Mouse (Mus musculus): ENCODE results near the gene Wipf1. TPM values are rescaled to one million over a fixed set of nuclear protein-coding genes. Genes with fewer than 3 reads are reported as not detected.

The Wipf1 gene
- polyA plus RNA-seq, 1 experiment from 2014 or later: 1.9 TPM

DNA sequence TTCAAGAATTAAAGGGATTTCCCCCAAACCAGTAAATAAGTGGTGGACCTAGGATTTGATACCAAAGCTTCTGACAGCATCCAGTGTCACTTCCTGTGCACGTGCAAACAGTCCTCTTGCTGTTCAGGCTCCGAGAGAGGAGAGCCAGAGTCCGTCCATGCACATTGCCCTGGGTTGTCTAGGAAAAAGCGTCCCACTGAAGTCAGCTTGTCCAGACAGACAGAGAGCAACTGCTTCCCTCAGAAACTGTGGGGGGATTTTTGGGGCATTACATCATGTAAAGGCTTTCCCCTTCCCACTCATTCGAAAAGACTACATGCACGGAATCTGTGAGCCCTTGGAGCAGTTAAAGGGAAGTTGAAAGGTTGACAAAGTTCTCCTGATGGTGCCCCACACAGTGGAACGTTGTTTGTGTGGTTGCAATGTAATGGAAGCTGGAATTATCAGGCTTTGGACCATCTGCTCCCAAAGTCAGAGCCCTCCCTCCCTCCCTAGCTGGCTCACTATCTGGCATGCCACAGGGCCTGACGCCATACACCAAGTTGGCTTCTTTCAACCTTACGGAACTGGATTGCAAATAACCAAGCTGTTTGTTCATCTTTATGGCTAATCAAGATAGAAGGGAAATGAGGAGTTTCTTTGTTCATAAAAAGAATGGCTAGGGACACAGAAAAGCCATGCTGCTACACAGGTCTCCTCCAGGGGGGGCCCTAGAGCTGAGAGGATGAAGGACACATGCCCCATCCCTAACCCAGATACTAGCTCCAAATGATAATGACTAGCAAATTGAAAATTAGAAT lies 37.9 kb downstream of the Wipf1 start:
- Histone ChIP-seq H3K9me3 (ENCODE audit: control insufficient read depth, low read length) (no peaks in the 10 kb centered on the region), H3K9ac (replicated peaks; ENCODE audit: low read depth, low read length) (no peak overlapping the region), H3K4me3 (ENCODE audit: low read depth, low read length) (no peak overlapping the region), H3K4me2 (ENCODE audit: low read depth, low read length) (no peak overlapping the region), H3K27me3 (ENCODE audit: control insufficient read depth, insufficient read depth, low read length) (no peaks in the 10 kb centered on the region), H3K36me3 (ENCODE audit: control insufficient read depth, insufficient read depth, low read length) (no peaks in the 10 kb centered on the region), H3K27ac (ENCODE audit: low read depth, low read length) (no peak overlapping the region), H3K4me1 (ENCODE audit: control insufficient read depth, insufficient read depth, low read length) (no peaks in the 10 kb centered on the region)
- ATAC-seq (ENCODE audit: low read depth): no peak
- 60% methylated on average over 9 of the region's 9 CpGs for WGBS

GRCm38 (mm10) chr2:73490466-73490865 lies 39.1 kb downstream of the Wipf1 start:
- WGBS: 92% methylated on average over 1 of the region's 1 CpGs
- no peaks in the 10 kb centered on the region for H3K9me3 ChIP-seq (ENCODE audit: control insufficient read depth, low read length)
- no peaks in the 10 kb centered on the region for H3K36me3 ChIP-seq (ENCODE audit: control insufficient read depth, insufficient read depth, low read length)
- H3K27me3 ChIP-seq (ENCODE audit: control insufficient read depth, insufficient read depth, low read length): no peaks in the 10 kb centered on the region
- no peak overlapping the region for H3K4me3 ChIP-seq (ENCODE audit: low read depth, low read length)
- no peak overlapping the region for H3K4me2 ChIP-seq (ENCODE audit: low read depth, low read length)
- no peaks in the 10 kb centered on the region for H3K4me1 ChIP-seq (ENCODE audit: control insufficient read depth, insufficient read depth, low read length)
- H3K9ac ChIP-seq (replicated peaks; ENCODE audit: low read depth, low read length): no peak overlapping the region
- no peak for ATAC-seq (ENCODE audit: low read depth)
- H3K27ac ChIP-seq (ENCODE audit: low read depth, low read length): no peak overlapping the region

GRCm38 (mm10) chr2:73486120-73486601 lies 43.4 kb downstream of the Wipf1 start:
- Histone ChIP-seq H3K36me3 (ENCODE audit: control insufficient read depth, insufficient read depth, low read length) (no peaks in the 10 kb centered on the region), H3K9ac (replicated peaks; ENCODE audit: low read depth, low read length) (no peak overlapping the region), H3K4me1 (ENCODE audit: control insufficient read depth, insufficient read depth, low read length) (no peaks in the 10 kb centered on the region), H3K27ac (ENCODE audit: low read depth, low read length) (no peak overlapping the region), H3K27me3 (ENCODE audit: control insufficient read depth, insufficient read depth, low read length) (no peaks in the 10 kb centered on the region), H3K4me2 (ENCODE audit: low read depth, low read length) (no peak overlapping the region), H3K4me3 (ENCODE audit: low read depth, low read length) (no peak overlapping the region), H3K9me3 (ENCODE audit: control insufficient read depth, low read length) (no peaks in the 10 kb centered on the region)
- no peak for ATAC-seq (ENCODE audit: low read depth)
- WGBS: 87% methylated on average over 8 of the region's 8 CpGs

DNA sequence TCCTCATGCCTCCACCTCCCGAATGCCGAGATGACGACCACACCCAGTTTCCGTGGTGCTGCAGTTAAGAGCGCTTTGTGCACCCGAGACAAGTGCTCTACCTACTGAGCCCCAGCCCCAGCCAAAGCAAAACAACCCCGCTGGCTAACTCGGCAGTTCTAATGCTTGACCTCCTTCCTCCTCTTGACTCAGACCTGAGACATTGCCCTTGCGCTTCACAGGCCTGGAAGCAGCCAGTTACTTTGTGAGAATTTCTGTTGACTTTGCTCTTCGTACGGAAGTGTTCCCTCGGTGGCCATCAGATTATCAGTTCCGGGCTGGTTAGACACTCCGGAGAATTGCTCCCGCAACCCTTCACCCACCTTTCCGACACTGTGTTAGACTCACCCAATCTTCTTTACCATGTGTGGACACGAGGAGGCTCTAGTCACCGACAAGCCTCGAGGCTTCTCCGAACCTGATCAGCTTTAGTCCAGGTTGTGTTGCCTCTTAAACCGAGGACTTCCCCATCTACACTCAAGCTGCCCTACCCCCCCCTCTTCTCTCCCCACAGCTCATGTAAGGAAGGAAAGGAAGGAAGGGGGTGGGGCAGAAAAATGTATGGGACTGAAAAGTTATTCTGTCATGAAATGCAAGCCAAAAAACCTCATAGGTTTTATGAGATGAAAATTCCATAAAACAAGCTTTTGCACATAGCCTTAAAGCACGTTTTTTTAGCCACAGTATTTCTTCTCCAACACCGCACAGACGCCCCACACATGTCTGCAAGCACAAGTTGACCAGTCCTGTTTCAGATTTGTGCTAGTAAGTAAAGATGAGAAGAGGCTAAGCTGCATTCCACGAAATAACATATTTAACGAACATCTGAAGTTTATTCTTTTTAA lies 44.1 kb downstream of the Wipf1 start:
- Histone ChIP-seq H3K4me2 (ENCODE audit: low read depth, low read length) (no peak overlapping the region), H3K27ac (ENCODE audit: low read depth, low read length) (no peak overlapping the region), H3K9ac (replicated peaks; ENCODE audit: low read depth, low read length) (no peak overlapping the region), H3K4me3 (ENCODE audit: low read depth, low read length) (no peak overlapping the region), H3K36me3 (ENCODE audit: control insufficient read depth, insufficient read depth, low read length) (no peaks in the 10 kb centered on the region), H3K9me3 (ENCODE audit: control insufficient read depth, low read length) (no peaks in the 10 kb centered on the region), H3K27me3 (ENCODE audit: control insufficient read depth, insufficient read depth, low read length) (no peaks in the 10 kb centered on the region), H3K4me1 (ENCODE audit: control insufficient read depth, insufficient read depth, low read length) (no peaks in the 10 kb centered on the region)
- no peak for ATAC-seq (ENCODE audit: low read depth)
- 78% methylated on average over 26 of the region's 26 CpGs for WGBS

DNA sequence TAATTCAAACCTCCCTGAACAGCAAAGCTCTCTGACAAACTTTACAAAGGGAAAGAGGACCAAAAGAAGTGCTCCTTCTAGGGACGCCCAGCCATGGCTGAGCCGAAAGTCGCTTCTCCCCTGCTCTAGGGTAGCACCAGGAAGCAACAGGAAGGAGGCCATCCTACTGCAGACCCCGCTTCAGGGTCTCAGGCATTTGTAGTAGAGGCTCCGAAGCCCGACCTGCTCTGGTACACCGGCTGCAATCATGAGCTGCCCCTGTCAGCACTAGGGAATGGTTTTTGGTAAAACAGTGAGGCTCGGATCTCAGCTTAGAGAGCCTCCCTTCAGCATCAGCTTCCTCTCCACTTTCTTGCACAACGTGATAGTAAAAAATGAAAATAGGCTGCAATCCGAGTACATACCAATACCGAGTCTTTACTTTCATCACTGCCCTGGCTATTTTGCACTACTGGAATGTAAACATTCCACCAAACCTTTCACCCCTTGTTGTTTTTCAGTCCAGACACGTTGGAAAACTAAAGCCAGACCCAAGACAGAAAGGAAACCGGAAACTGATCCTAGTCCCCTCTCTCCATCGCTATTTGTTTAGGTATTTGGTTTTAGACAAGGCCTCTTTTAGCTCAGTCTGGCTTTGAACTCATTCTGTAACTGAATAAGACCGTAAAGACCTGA lies 44.8 kb downstream of the Wipf1 start:
- WGBS: 68% methylated on average over 15 of the region's 15 CpGs
- Histone ChIP-seq H3K9me3 (ENCODE audit: control insufficient read depth, low read length) (no peaks in the 10 kb centered on the region), H3K36me3 (ENCODE audit: control insufficient read depth, insufficient read depth, low read length) (no peaks in the 10 kb centered on the region), H3K27me3 (ENCODE audit: control insufficient read depth, insufficient read depth, low read length) (no peaks in the 10 kb centered on the region), H3K4me2 (ENCODE audit: low read depth, low read length) (no peak overlapping the region), H3K27ac (ENCODE audit: low read depth, low read length) (no peak overlapping the region), H3K4me3 (ENCODE audit: low read depth, low read length) (no peak overlapping the region), H3K4me1 (ENCODE audit: control insufficient read depth, insufficient read depth, low read length) (no peaks in the 10 kb centered on the region), H3K9ac (replicated peaks; ENCODE audit: low read depth, low read length) (no peak overlapping the region)
- no peak for ATAC-seq (ENCODE audit: low read depth)

DNA sequence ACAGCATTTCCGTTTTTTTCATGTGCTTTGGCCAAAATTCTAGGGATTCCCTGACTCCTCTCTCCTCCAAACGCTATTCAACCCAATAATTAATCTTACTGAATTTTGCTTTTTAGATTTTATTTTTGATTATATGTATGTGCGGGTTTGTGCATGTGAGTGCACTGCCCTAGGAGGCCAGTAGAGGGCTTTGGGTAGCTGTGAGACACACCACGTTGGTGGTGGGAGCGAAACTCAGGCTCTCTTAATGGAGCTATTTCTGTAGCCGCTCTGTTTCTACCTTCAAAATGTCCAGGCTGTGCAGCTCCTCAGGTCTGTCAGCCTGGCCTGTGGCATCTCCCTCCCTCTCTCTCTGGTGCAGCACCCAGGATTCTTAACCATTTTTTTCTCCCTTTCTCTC lies 50.7 kb downstream of the Wipf1 start:
- no peak overlapping the region for H3K9ac ChIP-seq (replicated peaks; ENCODE audit: low read depth, low read length)
- no peaks in the 10 kb centered on the region for H3K36me3 ChIP-seq (ENCODE audit: control insufficient read depth, insufficient read depth, low read length)
- no peak overlapping the region for H3K4me3 ChIP-seq (ENCODE audit: low read depth, low read length)
- no peak overlapping the region for H3K4me2 ChIP-seq (ENCODE audit: low read depth, low read length)
- H3K27ac ChIP-seq (ENCODE audit: low read depth, low read length): no peak overlapping the region
- no peaks in the 10 kb centered on the region for H3K9me3 ChIP-seq (ENCODE audit: control insufficient read depth, low read length)
- no peak for ATAC-seq (ENCODE audit: low read depth)
- 94% methylated on average over 6 of the region's 6 CpGs for WGBS
- H3K27me3 ChIP-seq (ENCODE audit: control insufficient read depth, insufficient read depth, low read length): no peaks in the 10 kb centered on the region
- H3K4me1 ChIP-seq (ENCODE audit: control insufficient read depth, insufficient read depth, low read length): no peaks in the 10 kb centered on the region

GRCm38 (mm10) chr2:73477501-73477900 lies 52.0 kb downstream of the Wipf1 start:
- Histone ChIP-seq H3K9me3 (ENCODE audit: control insufficient read depth, low read length) (no peaks in the 10 kb centered on the region), H3K27ac (ENCODE audit: low read depth, low read length) (no peak overlapping the region), H3K4me2 (ENCODE audit: low read depth, low read length) (no peak overlapping the region), H3K36me3 (ENCODE audit: control insufficient read depth, insufficient read depth, low read length) (no peaks in the 10 kb centered on the region), H3K4me1 (ENCODE audit: control insufficient read depth, insufficient read depth, low read length) (no peaks in the 10 kb centered on the region), H3K9ac (replicated peaks; ENCODE audit: low read depth, low read length) (no peak overlapping the region), H3K4me3 (ENCODE audit: low read depth, low read length) (no peak overlapping the region), H3K27me3 (ENCODE audit: control insufficient read depth, insufficient read depth, low read length) (no peaks in the 10 kb centered on the region)
- 92% methylated on average over 7 of the region's 7 CpGs for WGBS
- no peak for ATAC-seq (ENCODE audit: low read depth)

DNA sequence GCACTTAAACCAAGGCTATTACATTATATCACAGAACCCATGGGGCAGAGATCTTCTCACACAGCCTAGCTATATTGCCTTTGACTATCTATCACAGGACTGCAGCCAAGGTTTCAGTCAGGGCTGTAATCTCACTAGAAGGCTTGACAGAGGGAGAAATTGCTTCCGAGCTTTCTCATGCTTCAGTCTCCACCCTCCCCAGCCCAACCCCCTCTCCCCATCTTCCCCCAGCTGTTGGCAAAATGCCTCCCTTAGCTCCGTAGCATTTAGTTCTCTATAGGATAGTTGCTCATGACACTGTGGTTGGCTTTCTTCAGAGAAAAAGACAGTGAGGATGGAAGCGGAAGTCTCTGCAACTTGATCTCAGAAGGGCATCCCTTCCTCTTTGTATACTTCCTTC lies 54.0 kb downstream of the Wipf1 start:
- Histone ChIP-seq H3K27ac (ENCODE audit: low read depth, low read length) (no peak overlapping the region), H3K9me3 (ENCODE audit: control insufficient read depth, low read length) (no peaks in the 10 kb centered on the region), H3K4me3 (ENCODE audit: low read depth, low read length) (no peak overlapping the region), H3K9ac (replicated peaks; ENCODE audit: low read depth, low read length) (no peak overlapping the region), H3K4me1 (ENCODE audit: control insufficient read depth, insufficient read depth, low read length) (no peaks in the 10 kb centered on the region), H3K27me3 (ENCODE audit: control insufficient read depth, insufficient read depth, low read length) (no peaks in the 10 kb centered on the region), H3K36me3 (ENCODE audit: control insufficient read depth, insufficient read depth, low read length) (no peaks in the 10 kb centered on the region), H3K4me2 (ENCODE audit: low read depth, low read length) (no peak overlapping the region)
- WGBS: 56% methylated on average over 3 of the region's 3 CpGs
- no peak for ATAC-seq (ENCODE audit: low read depth)

Data from neural tube, embryonic 14.5 days (tissue).